Mouse (Mus musculus) embryo, embryonic 11.5 days (tissue): ENCODE results near the gene Zmiz1.

Experiments used
- DNase-seq: peaks from one replicate; pipeline ENCODE4 v3.0.0-alpha.2; 2012; ENCODE audit warnings: low read depth, low spot score

Gene Zmiz1

DNA sequence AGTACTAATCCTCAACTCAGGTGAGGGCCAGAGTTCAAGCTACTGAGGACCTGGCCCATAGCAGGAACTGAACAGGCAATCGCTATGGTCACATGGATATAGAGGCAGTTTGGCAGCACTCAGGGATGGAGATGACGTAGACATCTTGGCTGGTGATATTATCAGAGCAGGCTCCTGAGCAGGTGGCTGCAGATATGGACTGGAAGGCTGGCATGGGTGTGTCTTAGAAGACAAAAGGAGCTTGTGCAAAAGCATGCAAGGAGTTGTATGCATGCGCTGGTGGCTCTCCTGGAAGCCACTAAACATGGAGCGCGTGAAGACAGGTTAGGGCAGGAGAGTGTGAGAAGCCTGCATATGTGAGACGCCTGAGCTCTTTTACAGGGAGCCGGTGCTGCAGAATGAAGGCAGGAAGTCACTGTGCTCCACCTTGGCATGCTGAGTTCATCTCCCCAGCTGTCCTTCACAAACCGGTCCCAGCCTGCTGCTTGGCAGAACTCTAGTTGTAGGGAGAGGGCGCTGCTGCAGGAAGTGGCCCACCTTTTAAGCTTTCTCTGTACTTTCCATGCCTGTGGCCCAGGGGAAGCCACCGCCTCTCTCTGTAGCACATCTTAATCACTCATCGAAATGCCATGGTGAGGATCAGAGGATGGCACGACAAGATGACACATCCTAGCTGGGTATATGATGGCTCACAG, 4.8 kb upstream of the Zmiz1 start:
- no peak for DNase-seq

DNA sequence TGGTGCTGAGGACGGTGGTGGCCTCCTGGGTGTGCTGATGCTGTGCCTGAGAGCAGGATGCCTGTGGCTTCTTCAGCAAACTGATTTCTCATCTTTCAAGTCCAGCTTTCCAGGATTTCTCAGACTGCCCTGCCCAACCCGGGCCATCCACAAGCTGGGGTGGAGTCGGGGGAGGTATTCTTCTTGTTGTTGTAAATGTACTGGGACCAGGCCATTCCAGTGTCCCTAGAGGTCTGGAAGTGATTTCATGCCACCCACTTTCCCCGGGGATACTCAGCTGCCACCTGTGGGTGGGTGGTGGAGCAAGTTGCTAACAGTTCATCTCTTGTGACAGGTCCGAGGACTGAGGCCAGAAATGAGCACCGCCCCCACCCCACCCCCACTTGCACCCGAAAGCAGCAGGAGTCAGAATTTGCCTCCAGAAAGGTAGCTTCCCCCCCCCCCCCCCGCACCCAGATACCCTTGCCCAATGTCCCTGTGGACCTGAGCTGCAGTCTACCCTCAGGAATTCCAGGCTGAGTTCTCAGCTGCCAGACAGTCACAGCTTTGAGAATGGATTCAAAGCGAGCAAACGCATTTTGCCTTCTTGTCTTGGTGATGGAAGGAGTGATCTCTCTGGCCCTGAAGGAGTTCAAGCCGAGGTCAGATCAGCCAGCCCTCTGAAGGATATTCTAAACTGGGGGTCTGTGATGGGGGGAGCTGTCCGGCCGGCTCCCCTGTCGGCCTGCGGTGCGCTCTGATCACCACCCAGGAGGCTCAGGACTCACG, 2.1 kb upstream of the Zmiz1 start:
- DNase-seq: no peak

- DNase-seq: peak; percentile 97
Measured at GRCm38 (mm10) chr14:25457434-25457957, 1.5 kb upstream of the Zmiz1 start.

- DNase-seq: peak; percentile 37
Measured at GRCm38 (mm10) chr14:25458111-25459015, 622 bp upstream of the Zmiz1 start.

DNA sequence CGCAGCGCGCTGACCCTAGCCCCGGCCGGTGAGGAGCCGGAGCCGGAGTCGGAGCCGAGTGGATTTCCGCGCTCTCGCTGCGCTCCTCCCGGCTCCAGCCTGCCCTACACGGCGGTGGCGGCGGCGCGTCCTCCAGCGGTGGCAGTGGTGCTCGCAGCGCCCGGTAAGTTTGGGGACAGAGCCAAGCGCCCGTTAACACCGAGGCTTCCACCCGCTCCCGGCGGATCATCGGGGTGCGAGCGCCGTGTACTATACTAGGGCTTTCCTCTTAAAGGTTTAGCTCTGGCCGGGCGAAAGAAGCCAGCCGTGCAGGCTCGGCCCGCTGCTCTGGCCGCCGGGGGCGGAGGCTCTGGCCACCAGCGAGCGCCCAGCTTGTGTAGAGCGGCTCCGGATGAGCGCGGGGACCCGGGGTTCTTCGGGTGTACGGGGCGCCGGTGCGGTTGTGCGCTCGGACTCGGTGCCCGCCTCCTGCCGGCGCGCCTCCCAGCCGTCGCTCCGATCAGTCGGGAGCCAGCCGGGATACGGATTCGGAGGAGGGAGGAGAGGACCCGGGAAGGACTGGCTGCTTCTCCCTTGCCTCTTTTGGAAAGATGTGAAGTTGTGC, 511 bp downstream of the Zmiz1 start:
- DNase-seq: no peak

DNA sequence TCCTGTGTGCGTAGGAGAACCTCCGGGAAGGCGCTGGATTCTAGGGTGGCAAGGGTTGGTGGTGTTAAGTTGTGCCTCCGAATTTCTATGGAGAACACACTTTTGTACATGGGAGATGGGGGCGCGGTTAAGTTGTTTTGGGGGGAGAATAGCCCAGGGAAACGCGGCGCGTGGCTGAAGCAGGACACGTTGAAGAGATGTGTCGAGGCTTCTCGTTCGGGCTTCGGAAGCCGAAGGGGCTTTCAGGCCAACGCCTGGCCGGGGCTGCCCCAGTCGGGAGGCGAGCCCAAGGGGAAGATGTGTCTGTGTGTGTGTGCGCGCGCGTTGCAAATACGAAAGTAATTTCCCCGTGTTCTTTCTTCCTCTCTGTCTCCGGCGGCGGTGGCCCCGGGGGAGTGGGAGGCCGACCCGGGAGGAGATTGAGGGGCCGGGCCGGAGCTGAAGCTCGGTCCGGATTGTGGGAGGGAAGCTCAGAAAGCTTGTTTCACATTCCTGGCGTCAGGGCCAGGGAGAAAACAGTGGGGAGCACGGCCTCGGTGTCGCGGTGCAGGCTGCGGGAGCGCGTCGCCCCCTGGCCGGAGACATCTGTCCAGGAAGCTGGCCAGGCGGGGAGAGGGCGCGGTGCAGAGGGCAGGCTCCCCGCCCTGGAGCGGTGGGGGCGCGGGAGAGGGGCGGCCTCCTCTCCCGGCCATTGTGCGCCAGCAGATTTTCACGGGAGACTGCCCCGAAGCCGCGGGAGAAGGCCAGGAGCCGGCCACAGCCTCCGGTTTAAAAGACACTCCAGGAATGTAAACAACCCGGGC, 1.2 kb downstream of the Zmiz1 start:
- no peak for DNase-seq

DNA sequence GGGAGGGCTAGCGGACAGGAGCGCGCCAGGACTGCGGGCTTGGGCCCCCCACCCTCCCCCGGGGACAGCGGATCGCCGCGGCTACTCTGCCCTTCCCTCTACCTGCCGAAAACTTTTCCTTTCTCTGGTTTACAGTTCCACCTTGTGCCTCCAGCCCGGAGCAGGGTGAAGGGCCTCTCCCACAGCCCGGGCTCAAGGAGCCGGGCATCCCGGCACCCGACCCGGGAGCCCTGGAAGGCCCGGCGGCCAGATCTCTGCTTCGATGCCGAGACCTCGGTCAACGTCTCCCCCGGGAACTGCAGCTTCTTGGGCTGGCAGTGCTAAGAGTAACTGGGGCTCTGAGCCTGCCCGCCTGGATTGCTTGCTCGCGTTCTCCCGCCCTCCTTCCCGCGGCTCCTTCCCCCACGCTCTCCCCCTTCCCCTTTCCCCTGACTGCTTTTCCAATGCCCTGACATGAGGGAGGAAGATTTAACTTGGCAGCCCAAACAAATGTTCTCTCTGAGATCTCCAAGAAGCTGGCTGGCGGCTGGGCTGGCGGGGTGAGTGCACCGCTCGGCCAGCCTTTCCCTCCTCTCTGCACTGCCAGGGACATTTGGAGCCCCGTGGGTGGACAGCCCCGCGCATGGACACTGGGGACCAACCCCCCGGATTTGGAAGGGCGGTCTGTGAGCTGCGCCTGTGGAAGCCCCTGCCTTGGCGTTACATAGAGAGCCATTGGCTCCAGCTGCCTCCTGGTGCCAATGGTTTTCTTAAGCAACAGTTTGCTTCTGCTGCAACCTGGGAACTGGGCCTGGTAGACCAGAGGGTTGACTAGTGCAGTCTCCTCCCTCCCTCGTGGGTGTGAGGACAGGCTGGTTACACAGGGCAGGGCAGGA, 2.1 kb downstream of the Zmiz1 start:
- peak; percentile 55 for DNase-seq

- no peak for DNase-seq
Measured at GRCm38 (mm10) chr14:25461676-25462385, 2.8 kb downstream of the Zmiz1 start.

- DNase-seq: no peak
Measured at GRCm38 (mm10) chr14:25462975-25463374, 4.0 kb downstream of the Zmiz1 start.

DNA sequence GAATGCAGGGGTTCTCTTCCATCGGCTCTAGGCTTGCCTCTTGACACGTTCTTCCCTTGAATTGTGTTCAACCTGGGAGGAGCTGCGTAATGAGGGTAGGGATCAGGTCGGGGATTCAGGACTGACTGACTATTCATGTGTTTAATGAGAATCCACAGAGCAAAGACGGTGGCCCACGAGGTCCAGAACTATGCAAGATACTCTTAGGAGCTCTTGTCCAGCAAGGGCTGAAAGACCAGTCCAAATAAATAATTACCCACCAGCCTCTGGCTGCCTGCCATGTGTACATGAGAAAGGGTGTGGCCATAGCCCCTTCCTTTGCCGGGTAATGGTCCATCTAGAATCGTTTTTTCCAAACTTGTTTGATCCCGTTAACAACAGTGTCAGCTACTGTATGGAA, 4.9 kb downstream of the Zmiz1 start:
- no peak for DNase-seq

DNA sequence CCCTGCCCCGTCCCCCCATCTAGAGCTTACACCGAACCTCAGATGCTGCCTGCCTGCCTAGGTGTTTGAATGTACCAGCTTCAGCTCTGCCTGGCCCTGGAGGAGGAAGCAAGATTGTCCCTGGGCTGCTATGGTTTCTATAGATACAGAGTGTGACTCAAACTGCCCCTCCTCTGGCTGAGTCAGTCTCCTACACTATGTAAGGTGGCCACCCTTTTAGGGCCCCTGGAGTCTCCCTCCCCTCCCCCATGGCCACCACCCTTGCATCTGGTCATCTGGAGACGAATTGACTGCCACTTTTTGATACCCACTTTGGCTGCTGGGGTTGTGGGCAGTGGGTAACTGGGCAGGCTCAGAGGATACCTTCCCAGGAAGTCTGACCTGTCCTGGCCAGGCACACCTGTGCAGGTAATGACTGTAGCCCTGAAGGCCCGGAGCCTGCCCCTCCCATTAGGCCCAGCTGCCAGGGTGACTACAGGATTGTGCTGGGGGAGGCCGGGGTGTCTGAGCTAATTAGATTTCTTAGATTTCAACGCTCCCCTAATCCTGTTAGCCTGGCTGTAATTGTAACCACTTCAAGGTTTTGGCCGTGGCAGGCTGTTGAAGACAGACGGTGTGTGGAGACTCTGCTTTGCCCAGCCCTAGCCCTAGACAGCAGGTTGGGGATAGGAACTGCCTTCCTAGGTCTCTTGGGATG, 5.8 kb downstream of the Zmiz1 start:
- DNase-seq: no peak

DNA sequence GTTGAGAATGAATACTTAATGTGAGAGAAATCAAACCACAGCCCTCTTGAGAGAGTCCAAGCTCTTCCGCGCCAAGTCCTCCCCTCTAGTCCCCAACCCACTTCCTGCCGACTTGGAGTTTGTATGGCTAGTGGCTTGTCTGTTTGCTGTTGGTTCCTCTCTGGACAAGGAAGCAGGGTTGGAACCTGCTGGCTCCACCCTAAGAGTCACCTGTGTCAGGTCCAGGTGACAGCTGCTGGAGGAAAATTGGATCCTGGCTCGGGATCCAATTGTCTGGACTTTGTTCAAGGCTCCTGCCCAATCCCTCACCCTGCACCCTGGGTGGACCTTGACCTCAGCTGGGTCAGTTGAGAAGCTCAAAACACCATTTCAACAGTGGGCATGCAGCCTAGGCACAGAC, 7.4 kb downstream of the Zmiz1 start:
- no peak for DNase-seq

DNA sequence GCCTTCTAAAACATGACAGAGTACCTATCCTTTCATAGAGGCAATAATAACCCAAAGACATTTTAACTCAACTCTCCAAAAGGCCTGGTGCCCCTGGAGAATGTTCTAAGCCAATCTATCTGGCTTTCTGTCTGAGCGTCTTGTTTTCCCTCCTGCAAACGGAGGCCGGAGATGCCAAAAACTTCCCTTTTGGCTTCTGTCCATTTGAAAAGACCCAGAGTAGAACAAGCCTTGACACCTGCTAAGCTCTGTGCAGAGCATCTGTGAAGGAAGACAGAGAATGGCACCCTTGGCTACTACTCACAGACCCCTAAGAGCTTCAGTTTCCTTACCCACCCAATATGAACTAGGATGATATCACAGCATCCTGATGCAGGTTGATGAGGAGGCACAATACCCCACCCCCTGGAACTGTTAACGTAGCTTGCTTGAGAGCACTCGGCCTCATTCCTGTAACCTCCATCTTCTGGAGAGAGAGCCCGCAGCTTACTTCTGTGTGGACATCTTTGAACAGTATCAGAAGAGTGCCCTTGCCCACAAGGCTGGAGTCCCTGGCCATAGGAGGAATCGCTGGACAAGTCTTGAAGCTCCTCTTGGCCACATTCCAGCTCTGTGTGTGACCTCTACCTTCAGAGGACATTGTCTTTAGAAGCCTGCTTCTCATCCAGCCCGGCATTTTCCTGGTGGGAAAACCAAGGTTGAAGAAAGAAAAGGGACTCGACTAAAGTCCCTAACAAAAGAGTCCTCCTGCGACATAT, 9.1 kb downstream of the Zmiz1 start:
- no peak for DNase-seq

DNA sequence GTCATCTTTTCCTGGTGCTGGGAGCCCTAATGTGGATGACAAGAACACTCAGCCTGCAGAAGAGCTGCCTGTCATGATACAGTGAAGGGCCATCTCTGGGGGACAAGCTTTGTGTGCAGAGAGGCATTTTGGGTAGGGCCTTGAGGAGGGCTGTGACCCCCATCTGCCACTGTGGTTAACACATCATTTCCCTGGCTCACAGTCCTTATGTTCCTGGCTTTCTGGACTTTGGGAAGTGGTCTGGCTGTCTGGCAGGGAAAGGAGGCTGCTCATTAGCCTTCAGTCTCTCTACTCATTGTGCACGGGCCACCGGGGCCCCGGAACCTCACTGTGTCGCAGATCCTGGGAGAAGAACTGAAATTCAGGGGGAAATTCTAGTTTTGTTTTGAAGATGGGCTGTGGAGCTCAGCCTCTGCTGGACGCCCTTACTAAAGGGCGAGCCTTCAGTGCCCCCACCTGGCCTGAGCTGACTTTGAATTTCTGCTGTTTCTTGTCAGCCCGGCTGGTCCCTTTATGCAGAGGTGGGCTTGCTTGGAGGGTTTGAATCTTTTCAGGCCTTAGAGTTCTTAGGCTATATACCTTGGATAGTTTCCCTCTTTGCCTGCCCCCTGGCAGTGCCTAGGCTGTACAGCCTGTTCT, 10.0 kb downstream of the Zmiz1 start:
- DNase-seq: no peak

DNA sequence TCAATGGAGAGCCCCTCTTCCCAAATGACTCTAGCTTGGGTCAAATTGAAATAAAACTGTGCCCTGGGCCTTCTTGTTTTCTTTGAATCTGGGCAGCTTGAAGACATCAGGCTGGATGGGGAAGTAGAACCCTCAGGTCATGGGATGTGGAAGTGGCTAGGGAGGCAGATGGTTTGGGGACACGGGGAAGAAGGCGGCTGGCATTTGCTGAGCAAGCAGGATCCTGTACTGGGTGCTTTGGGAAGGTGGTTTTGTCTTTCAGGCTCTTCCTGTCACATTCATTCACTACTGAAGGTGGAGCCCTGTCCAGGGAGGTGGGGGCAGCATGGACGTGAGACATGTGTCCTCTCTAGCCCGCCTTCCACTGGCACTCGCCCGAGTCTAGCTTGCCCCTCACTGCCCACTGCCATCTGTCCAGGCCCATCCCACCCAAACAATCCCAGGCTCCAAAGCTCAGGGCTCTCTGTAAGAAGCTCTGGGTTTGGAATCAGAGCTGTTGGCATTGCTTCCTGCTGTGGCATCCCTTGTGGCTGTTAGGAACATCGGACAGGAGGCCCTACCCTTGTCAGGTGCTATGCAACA, 11.3 kb downstream of the Zmiz1 start:
- no peak for DNase-seq

DNA sequence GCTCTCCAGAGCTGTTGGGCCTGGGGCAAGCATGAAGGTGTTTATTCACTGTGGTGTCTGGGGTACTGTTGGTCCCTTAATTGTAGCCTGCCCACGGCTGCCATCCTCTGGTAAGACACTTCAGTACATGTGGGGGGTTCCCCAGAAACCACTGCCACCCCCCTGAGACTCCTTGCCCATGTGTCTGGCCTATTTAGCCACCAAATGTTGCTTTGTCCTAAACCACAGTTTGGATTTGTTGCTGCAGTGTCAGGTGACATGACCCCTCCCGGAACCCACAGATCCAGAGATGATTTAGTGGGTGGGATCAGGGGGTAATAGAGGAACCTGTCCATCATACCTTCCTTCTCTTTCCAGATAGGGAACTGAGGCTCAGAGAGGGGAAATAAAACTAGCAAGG, 12.1 kb downstream of the Zmiz1 start:
- no peak for DNase-seq
